Mouse (Mus musculus) heart, embryonic 16.5 days (tissue): ENCODE measurements around the gene Dad1. TPM values are rescaled to one million over a fixed set of nuclear protein-coding genes. Genes with fewer than 3 reads are reported as not detected.

Experiments used
- ATAC-seq: fragments of 200-750 bp; cut with Nextera tagmentation; replicated peaks from 2 replicates; pipeline ENCODE4 v1.8.0; 2017; ENCODE audit warnings: moderate number of reproducible peaks; ENCODE audit not compliant: insufficient read depth, low FRiP score; ENCODE audit errors: extremely low read depth
- H3K27ac ChIP-seq: fragments of 300-500 bp; sonication (generic); 2 replicates; pipeline ENCODE4 v1.5.1; 2014; ENCODE audit warnings: mild to moderate bottlenecking, low read length, control low read depth, moderate library complexity
- H3K27me3 ChIP-seq: fragments of 300-500 bp; sonication (generic); 2 replicates; pipeline ENCODE4 v1.6.1; 2014; ENCODE audit warnings: low read length, mixed read lengths; ENCODE audit not compliant: control insufficient read depth, insufficient read depth
- H3K36me3 ChIP-seq: fragments of 300-500 bp; sonication (generic); 2 replicates; pipeline ENCODE4 v1.6.1; 2014; ENCODE audit not compliant: control insufficient read depth, insufficient read depth
- H3K4me1 ChIP-seq: fragments of 300-500 bp; sonication (generic); 2 replicates; pipeline ENCODE4 v1.6.1; 2014; ENCODE audit warnings: low read length, mixed read lengths; ENCODE audit not compliant: control insufficient read depth, insufficient read depth
- H3K4me2 ChIP-seq: fragments of 300-500 bp; sonication (generic); 2 replicates; pipeline ENCODE4 v1.6.1; 2014; ENCODE audit warnings: low read depth, mild to moderate bottlenecking, control low read depth, low read length
- H3K4me3 ChIP-seq: fragments of 300-500 bp; sonication (generic); 2 replicates; pipeline ENCODE4 v1.5.1; 2014; ENCODE audit warnings: mild to moderate bottlenecking, control low read depth, low read length
- H3K9ac ChIP-seq: fragments of 300-500 bp; sonication (generic); 2 replicates; pipeline ENCODE4 v1.6.1; 2014; ENCODE audit warnings: low read length, control low read depth
- H3K9me3 ChIP-seq: fragments of 300-500 bp; sonication (generic); replicated peaks from 2 replicates; pipeline ENCODE4 v1.6.1; 2016; ENCODE audit warnings: low read length; ENCODE audit not compliant: control insufficient read depth
- WGBS: fragments of 180-500 bp; shearing (Covaris S2); extraction: QIAGEN DNeasy Blood & Tissue Kit; methylation state at CpG from one replicate; pipeline ENCODE4 v1.1.7; 2014; 5-methylcytosine and 5-hydroxymethylcytosine counted together
- polyA plus RNA-seq: library from polyadenylated mRNA; unstranded; fragments of >200 nt; fragmentation: Nextera tagmentation; extraction: Ambion mirVana; gene quantifications from 2 replicates; pipeline ENCODE4 v1.2.1, GENCODE M21; 2015

The Dad1 gene
- polyA plus RNA-seq, 1 experiment from 2014 or later: 349 TPM

DNA sequence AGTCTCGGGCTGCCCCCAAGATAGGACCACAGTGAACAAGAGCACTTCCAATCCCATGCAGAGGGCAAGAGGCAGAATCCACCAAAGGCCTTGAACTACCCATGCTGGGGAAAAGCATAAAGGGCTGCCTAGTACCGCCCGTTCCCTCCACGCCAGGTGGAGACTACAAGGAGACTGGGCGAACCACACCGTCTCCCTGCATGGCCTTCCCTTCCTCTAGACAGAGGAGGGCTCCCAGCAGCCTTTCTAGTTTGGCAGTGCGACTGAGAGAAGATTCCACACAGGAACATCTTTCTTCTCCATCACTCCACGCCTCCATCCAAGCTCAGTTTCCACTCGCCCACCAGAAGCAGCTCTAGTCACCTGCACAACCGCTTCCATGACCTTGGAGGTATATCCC is 14.1 kb upstream of the Dad1 start:
- no peak overlapping the region for H3K9ac ChIP-seq
- no peak for ATAC-seq
- H3K9me3 ChIP-seq: no peaks in the 10 kb centered on the region
- H3K36me3 ChIP-seq: peaks cover 34% of the 10 kb centered on the region
- 90% methylated on average over 10 of the region's 10 CpGs for WGBS
- no peak overlapping the region for H3K27ac ChIP-seq
- H3K4me1 ChIP-seq: peaks cover 7% of the 10 kb centered on the region
- no peak overlapping the region for H3K4me2 ChIP-seq
- no peaks in the 10 kb centered on the region for H3K27me3 ChIP-seq
- H3K4me3 ChIP-seq: no peak overlapping the region

DNA sequence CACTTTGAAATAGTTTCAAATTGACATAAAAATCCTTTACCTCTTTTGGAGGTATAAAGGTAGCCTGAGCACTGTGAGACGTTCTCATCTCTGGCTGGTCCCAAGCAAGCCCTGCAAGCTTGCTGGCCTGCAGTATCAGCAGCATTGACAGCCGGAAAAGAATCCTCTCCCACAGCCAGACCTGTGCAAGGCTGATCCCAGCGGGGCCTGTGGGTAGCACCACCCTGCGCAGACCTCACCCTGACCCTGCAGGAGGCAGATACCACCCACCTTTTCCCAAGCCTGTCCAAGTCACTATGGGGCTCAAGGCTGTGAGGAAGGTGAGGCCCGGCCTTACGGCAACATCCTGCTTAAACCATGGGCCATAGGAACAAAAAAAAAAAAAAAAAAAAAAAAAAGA is 12.0 kb upstream of the Dad1 start:
- H3K36me3 ChIP-seq: peaks cover 41% of the 10 kb centered on the region
- no peaks in the 10 kb centered on the region for H3K9me3 ChIP-seq
- 71% methylated on average over 6 of the region's 6 CpGs for WGBS
- H3K4me2 ChIP-seq: no peak overlapping the region
- no peaks in the 10 kb centered on the region for H3K27me3 ChIP-seq
- H3K4me1 ChIP-seq: peaks cover 7% of the 10 kb centered on the region
- no peak overlapping the region for H3K27ac ChIP-seq
- no peak for ATAC-seq
- no peak overlapping the region for H3K4me3 ChIP-seq
- no peak overlapping the region for H3K9ac ChIP-seq

GRCm38 (mm10) chr14:54265093-54265492 is 11.2 kb upstream of the Dad1 start:
- Histone ChIP-seq H3K4me1 (peaks cover 14% of the 10 kb centered on the region), H3K27ac (peak overlapping the region; percentile 82), H3K9ac (peak overlapping the region; percentile 46), H3K36me3 (peaks cover 41% of the 10 kb centered on the region), H3K9me3 (no peaks in the 10 kb centered on the region), H3K4me2 (peak overlapping the region; percentile 53), H3K27me3 (no peaks in the 10 kb centered on the region), H3K4me3 (peak overlapping the region; percentile 28)
- 48% methylated on average over 10 of the region's 10 CpGs for WGBS
- peak; percentile 81; the same call in 1 of the 2 replicates for ATAC-seq

DNA sequence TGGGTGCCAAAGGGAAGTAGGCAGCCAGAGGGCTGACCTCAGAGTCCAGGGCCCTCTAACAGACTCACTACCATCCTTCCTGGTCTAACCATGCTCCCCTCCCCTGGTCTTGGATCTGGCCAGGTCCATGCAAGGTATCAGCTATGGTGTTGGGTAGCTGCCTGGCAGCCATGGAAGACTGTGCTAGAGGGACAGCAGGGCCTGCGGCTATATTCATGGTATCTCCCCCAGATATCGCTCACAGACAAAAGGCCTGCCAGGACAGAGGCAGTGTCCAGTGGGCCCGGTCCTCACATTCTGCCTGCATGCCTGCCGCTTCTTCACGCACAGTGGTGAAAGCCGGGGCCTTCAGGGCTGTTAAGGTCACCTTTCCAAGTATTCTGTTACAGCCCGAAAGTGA is 10.3 kb upstream of the Dad1 start:
- WGBS: 68% methylated on average over 7 of the region's 7 CpGs
- Histone ChIP-seq H3K9me3 (no peaks in the 10 kb centered on the region), H3K27me3 (no peaks in the 10 kb centered on the region), H3K4me2 (no peak overlapping the region), H3K27ac (peak overlapping the region; percentile 82), H3K9ac (no peak overlapping the region), H3K4me1 (peaks cover 20% of the 10 kb centered on the region), H3K36me3 (peaks cover 41% of the 10 kb centered on the region), H3K4me3 (no peak overlapping the region)
- ATAC-seq: no peak

- Histone ChIP-seq H3K9me3 (no peaks in the 10 kb centered on the region), H3K4me1 (peaks cover 24% of the 10 kb centered on the region), H3K36me3 (peaks cover 36% of the 10 kb centered on the region), H3K4me3 (no peak overlapping the region), H3K27me3 (no peaks in the 10 kb centered on the region), H3K4me2 (no peak overlapping the region), H3K9ac (no peak overlapping the region), H3K27ac (no peak overlapping the region)
- WGBS: 93% methylated on average over 6 of the region's 6 CpGs
- no peak for ATAC-seq
These were observed 9.2 kb upstream of the Dad1 start for GRCm38 (mm10) chr14:54263099-54263498.

DNA sequence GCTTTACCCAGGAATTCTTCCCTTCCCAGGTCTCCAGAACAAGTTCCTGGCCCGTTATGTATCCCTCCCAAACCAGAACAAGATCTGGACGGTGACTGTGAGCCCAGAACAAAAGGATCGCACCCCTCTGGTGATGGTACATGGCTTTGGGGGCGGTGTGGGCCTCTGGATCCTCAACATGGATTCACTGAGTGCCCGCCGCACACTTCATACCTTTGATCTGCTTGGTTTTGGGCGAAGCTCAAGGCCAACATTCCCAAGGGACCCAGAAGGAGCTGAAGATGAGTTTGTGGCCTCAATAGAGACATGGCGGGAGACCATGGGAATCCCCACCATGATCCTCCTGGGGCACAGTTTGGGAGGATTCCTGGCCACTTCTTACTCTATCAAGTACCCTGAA is 8.7 kb upstream of the Dad1 start:
- H3K27me3 ChIP-seq: no peaks in the 10 kb centered on the region
- WGBS: 89% methylated on average over 8 of the region's 8 CpGs
- peaks cover 24% of the 10 kb centered on the region for H3K4me1 ChIP-seq
- H3K9me3 ChIP-seq: no peaks in the 10 kb centered on the region
- H3K4me2 ChIP-seq: no peak overlapping the region
- no peak overlapping the region for H3K4me3 ChIP-seq
- no peak overlapping the region for H3K9ac ChIP-seq
- H3K36me3 ChIP-seq: peaks cover 31% of the 10 kb centered on the region
- no peak for ATAC-seq
- H3K27ac ChIP-seq: no peak overlapping the region

- no peak overlapping the region for H3K4me2 ChIP-seq
- no peaks in the 10 kb centered on the region for H3K9me3 ChIP-seq
- H3K27me3 ChIP-seq: no peaks in the 10 kb centered on the region
- peaks cover 21% of the 10 kb centered on the region for H3K36me3 ChIP-seq
- ATAC-seq: no peak
- H3K4me3 ChIP-seq: no peak overlapping the region
- peaks cover 24% of the 10 kb centered on the region for H3K4me1 ChIP-seq
- WGBS: 81% methylated on average over 2 of the region's 2 CpGs
- H3K9ac ChIP-seq: no peak overlapping the region
- no peak overlapping the region for H3K27ac ChIP-seq
These were observed 7.5 kb upstream of the Dad1 start for GRCm38 (mm10) chr14:54261386-54261785.

DNA sequence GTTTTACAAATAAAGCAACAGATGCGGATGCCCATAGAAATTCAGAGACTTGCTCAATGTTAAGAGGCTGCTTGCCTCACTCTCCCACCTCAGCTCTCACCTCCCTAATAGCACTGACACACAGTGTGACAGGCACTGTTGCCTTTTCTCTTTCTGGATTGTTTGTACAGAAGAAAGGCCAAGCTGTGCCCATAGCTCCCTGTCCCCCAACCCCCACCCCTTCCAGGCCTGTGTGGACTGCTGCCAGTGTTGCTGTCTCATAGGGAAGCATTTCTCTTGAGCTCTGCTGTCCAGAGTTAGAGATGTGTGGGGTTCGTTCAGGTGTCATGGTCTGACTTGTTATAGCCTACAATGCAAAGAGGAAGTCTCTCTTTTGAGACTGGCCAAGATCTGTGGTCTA is 6.3 kb upstream of the Dad1 start:
- H3K27me3 ChIP-seq: no peaks in the 10 kb centered on the region
- peak overlapping the region; percentile 86; the same call in 1 of the 2 replicates for H3K27ac ChIP-seq
- H3K4me2 ChIP-seq: peak overlapping the region; percentile 65
- H3K9me3 ChIP-seq: no peaks in the 10 kb centered on the region
- no peak for ATAC-seq
- H3K36me3 ChIP-seq: peaks cover 21% of the 10 kb centered on the region
- H3K9ac ChIP-seq: peak overlapping the region; percentile 87
- WGBS: 56% methylated on average over 2 of the region's 2 CpGs
- peaks cover 25% of the 10 kb centered on the region for H3K4me1 ChIP-seq
- peak overlapping the region; percentile 82 for H3K4me3 ChIP-seq

DNA sequence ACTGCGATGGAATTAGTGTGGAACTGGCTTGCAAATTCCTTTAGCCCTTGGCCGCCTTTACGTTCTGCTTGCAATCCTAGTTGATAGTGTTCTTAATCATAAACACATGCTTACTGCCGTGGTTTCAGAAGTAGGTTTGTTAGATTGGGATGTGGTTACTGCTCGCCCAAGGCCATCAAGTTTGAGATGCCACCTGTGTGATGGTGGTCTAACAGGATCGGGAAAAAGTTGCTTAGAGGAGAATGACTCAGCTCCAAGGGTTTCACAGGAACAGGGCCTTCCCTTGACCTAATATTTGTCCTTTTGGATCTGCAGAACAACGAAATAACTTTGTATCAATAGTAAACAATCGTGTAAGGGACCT is 5.8 kb upstream of the Dad1 start:
- 19% methylated on average over 8 of the region's 8 CpGs for WGBS
- peak overlapping the region; percentile 86 for H3K27ac ChIP-seq
- no peaks in the 10 kb centered on the region for H3K27me3 ChIP-seq
- H3K4me1 ChIP-seq: peaks cover 30% of the 10 kb centered on the region
- no peak for ATAC-seq
- peak overlapping the region; percentile 65 for H3K4me2 ChIP-seq
- H3K4me3 ChIP-seq: peak overlapping the region; percentile 82
- no peaks in the 10 kb centered on the region for H3K9me3 ChIP-seq
- H3K9ac ChIP-seq: peak overlapping the region; percentile 87
- H3K36me3 ChIP-seq: peaks cover 21% of the 10 kb centered on the region
